Mouse (Mus musculus): ENCODE data around the gene Gpr142. TPM values are rescaled to one million over a fixed set of nuclear protein-coding genes. Genes with fewer than 3 reads are reported as not detected.
A peak's percentile ranks its signal among the peaks of the same experiment; 100 is the strongest.

Gpr142 gene
- polyA plus RNA-seq, 1 experiment from 2014 or later: not detected

DNA sequence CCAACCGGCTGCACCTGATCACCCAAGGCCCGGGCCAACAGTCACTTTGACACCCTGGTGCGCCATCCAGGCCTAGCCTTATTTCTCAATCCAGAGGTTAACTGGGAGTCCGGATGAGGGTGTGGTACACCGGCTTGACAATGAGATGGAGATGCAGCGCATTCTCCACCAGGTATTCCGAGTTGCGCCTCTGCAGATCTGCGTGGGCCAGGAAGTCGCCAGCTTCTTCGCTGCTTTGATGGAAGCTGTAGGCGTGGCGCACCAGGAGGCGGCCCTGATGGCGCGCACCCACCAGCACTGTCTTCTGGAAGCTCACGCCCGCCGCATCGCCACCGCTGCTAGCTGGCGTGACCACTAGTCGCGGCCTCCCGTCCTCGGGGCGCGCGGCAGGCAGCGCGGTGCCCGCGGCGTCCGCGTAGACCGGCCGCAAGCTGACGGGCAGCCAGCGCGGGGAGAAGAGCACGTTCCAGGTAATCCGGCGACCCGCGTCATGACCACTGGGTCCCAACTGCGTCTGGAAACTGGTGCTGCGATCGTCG lies 7.3 kb upstream of the Gpr142 start:
- Histone ChIP-seq H3K36me3 (ENCODE audit: poor library complexity, severe bottlenecking) (no peaks in the 10 kb centered on the region), H3K9me3 (replicated peaks) (no peaks in the 10 kb centered on the region), H3K4me3 (peak overlapping the region; percentile 53), H3K4me1 (peaks cover 68% of the 10 kb centered on the region), H3K27ac (peak overlapping the region; percentile 57; the same call in 1 of the 2 replicates), H3K4me2 (peak overlapping the region; percentile 85), H3K9ac (peak overlapping the region; percentile 72), H3K27me3 (peaks cover 47% of the 10 kb centered on the region)
- ATAC-seq: no peak
- 5% methylated on average over 50 of the region's 50 CpGs for WGBS

GRCm38 (mm10) chr11:114791891-114792411 lies 6.8 kb upstream of the Gpr142 start:
- H3K9me3 ChIP-seq (replicated peaks): no peaks in the 10 kb centered on the region
- H3K36me3 ChIP-seq (ENCODE audit: poor library complexity, severe bottlenecking): no peaks in the 10 kb centered on the region
- H3K9ac ChIP-seq: peak overlapping the region; percentile 72
- H3K4me3 ChIP-seq: peak overlapping the region; percentile 53
- peak overlapping the region; percentile 57; the same call in 1 of the 2 replicates for H3K27ac ChIP-seq
- no peak for ATAC-seq
- WGBS: 1% methylated on average over 59 of the region's 59 CpGs
- peaks cover 42% of the 10 kb centered on the region for H3K27me3 ChIP-seq
- peaks cover 69% of the 10 kb centered on the region for H3K4me1 ChIP-seq
- peak overlapping the region; percentile 85 for H3K4me2 ChIP-seq

- Histone ChIP-seq H3K36me3 (ENCODE audit: poor library complexity, severe bottlenecking) (no peaks in the 10 kb centered on the region), H3K9me3 (replicated peaks) (no peaks in the 10 kb centered on the region), H3K27me3 (peaks cover 31% of the 10 kb centered on the region), H3K9ac (peak overlapping the region; percentile 64), H3K4me3 (peak overlapping the region; percentile 53; the same call in 1 of the 2 replicates), H3K27ac (no peak overlapping the region; the same call in 1 of the 2 replicates), H3K4me1 (peaks cover 74% of the 10 kb centered on the region), H3K4me2 (peak overlapping the region; percentile 85)
- no peak for ATAC-seq
- WGBS: 50% methylated on average over 5 of the region's 5 CpGs
Measured at GRCm38 (mm10) chr11:114792931-114793494, 5.7 kb upstream of the Gpr142 start.

GRCm38 (mm10) chr11:114793868-114794545 lies 4.7 kb upstream of the Gpr142 start:
- Histone ChIP-seq H3K9ac (peak overlapping the region; percentile 64), H3K27me3 (peaks cover 31% of the 10 kb centered on the region), H3K36me3 (ENCODE audit: poor library complexity, severe bottlenecking) (no peaks in the 10 kb centered on the region), H3K4me1 (peaks cover 70% of the 10 kb centered on the region), H3K9me3 (replicated peaks) (no peaks in the 10 kb centered on the region), H3K4me3 (peak overlapping the region; percentile 53), H3K27ac (peak overlapping the region; percentile 99), H3K4me2 (peak overlapping the region; percentile 85)
- no peak for ATAC-seq
- WGBS: 55% methylated on average over 19 of the region's 19 CpGs

- Histone ChIP-seq H3K27ac (peak overlapping the region; percentile 99), H3K4me2 (peak overlapping the region; percentile 85), H3K27me3 (peaks cover 25% of the 10 kb centered on the region), H3K9ac (peak overlapping the region; percentile 64), H3K9me3 (replicated peaks) (no peaks in the 10 kb centered on the region), H3K4me3 (peak overlapping the region; percentile 53), H3K36me3 (ENCODE audit: poor library complexity, severe bottlenecking) (no peaks in the 10 kb centered on the region), H3K4me1 (peaks cover 66% of the 10 kb centered on the region)
- WGBS: 16% methylated on average over 4 of the region's 4 CpGs
- ATAC-seq: no peak
Measured at GRCm38 (mm10) chr11:114794691-114795090, 4.0 kb upstream of the Gpr142 start.

DNA sequence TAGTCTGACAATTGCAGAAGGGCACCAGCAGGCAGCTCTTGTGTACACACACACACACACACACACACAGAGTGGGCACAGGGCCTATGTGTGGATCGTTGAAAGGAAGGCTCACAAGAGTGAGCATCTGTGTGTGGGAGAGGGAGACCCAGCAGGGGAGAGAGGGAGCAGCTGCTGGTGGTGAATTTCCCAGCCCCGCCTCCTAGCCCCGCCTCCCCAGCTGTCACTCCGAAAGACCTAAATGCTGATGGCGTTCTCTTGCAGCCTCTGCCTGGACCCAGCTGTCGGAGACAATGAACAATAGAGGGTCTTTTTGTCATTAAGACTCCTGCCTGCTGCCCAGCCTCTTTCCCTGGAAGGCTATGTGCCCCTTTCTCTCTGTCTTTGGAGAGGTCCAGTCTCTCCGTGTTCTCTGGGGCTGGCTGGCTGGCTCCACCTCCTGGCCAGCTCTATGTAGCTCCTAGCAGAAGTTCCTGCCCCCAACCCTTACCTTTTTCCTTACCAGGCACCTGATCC lies 3.4 kb upstream of the Gpr142 start:
- H3K4me1 ChIP-seq: peaks cover 66% of the 10 kb centered on the region
- WGBS: 1% methylated on average over 7 of the region's 7 CpGs
- H3K4me3 ChIP-seq: peak overlapping the region; percentile 53
- peaks cover 19% of the 10 kb centered on the region for H3K27me3 ChIP-seq
- H3K9ac ChIP-seq: peak overlapping the region; percentile 64
- H3K36me3 ChIP-seq (ENCODE audit: poor library complexity, severe bottlenecking): no peaks in the 10 kb centered on the region
- peak overlapping the region; percentile 99 for H3K27ac ChIP-seq
- ATAC-seq: peak; percentile 90
- no peaks in the 10 kb centered on the region for H3K9me3 ChIP-seq (replicated peaks)
- peak overlapping the region; percentile 85 for H3K4me2 ChIP-seq

- Histone ChIP-seq H3K4me2 (peak within 1 kb of the TSS; percentile 85), H3K27me3 (peaks cover 13% of the 10 kb centered on the region), H3K4me3 (peak within 1 kb of the TSS; percentile 53), H3K9ac (peak within 1 kb of the TSS; percentile 64), H3K36me3 (ENCODE audit: poor library complexity, severe bottlenecking) (no peaks in the 10 kb centered on the region), H3K9me3 (replicated peaks) (no peaks in the 10 kb centered on the region), H3K4me1 (peaks cover 64% of the 10 kb centered on the region), H3K27ac (peak within 1 kb of the TSS; percentile 99)
- ATAC-seq: peak; percentile 84
- WGBS: 0% methylated on average over 4 of the region's 4 CpGs
Measured at GRCm38 (mm10) chr11:114795848-114796322, 2.8 kb upstream of the Gpr142 start, which contains the start of gene Btbd17. Btbd17 (minus strand) TSS chr11:114795945.

- WGBS: 93% methylated on average over 7 of the region's 7 CpGs
- Histone ChIP-seq H3K4me1 (peaks cover 51% of the 10 kb centered on the region), H3K27ac (peak overlapping the region; percentile 99), H3K9me3 (replicated peaks) (0 out of 2 replicates have a peak, but pooled peaks cover 5% of the 10 kb centered on the region), H3K9ac (no peak overlapping the region), H3K4me2 (no peak overlapping the region), H3K4me3 (no peak overlapping the region), H3K36me3 (ENCODE audit: poor library complexity, severe bottlenecking) (no peaks in the 10 kb centered on the region), H3K27me3 (peaks cover under 1% of the 10 kb centered on the region; the same call in 1 of the 2 replicates)
- ATAC-seq: no peak
Measured at GRCm38 (mm10) chr11:114797176-114797575, 1.5 kb upstream of the Gpr142 start.

- Histone ChIP-seq H3K27ac (no peak overlapping the region), H3K36me3 (ENCODE audit: poor library complexity, severe bottlenecking) (no peaks in the 10 kb centered on the region), H3K9me3 (replicated peaks) (0 out of 2 replicates have a peak, but pooled peaks cover 5% of the 10 kb centered on the region), H3K27me3 (no peaks in the 10 kb centered on the region), H3K4me1 (peaks cover 50% of the 10 kb centered on the region), H3K9ac (no peak overlapping the region), H3K4me3 (no peak overlapping the region), H3K4me2 (no peak overlapping the region)
- no peak for ATAC-seq
- 95% methylated on average over 3 of the region's 3 CpGs for WGBS
Measured at GRCm38 (mm10) chr11:114797981-114798380, 743 bp upstream of the Gpr142 start.

DNA sequence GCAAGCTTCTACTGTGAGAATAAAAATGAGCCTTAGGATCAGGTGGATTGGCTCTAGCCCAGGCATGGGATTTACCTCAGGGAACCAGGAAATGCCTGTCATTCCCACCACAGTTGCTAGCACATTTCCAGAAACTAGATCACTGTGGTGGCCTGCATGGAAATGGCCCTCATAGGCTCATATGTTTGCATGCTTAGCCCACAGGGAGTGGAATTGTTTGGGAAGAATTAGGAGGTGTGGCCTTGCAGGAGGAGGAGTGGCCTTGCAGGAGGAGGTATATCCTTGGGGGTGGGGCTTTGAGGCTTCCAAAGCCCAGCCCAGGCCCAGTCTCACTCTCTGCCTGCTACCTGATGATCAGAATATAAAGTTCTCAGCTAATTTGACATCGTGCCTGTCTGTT lies 3.2 kb downstream of the Gpr142 start:
- Histone ChIP-seq H3K4me2 (no peak overlapping the region), H3K27me3 (no peaks in the 10 kb centered on the region), H3K4me3 (no peak overlapping the region), H3K9ac (no peak overlapping the region), H3K4me1 (peaks cover 36% of the 10 kb centered on the region), H3K9me3 (replicated peaks) (0 out of 2 replicates have a peak, but pooled peaks cover 5% of the 10 kb centered on the region), H3K27ac (no peak overlapping the region), H3K36me3 (ENCODE audit: poor library complexity, severe bottlenecking) (no peaks in the 10 kb centered on the region)
- WGBS: 90% methylated on average over 1 of the region's 1 CpGs
- no peak for ATAC-seq

GRCm38 (mm10) chr11:114802540-114803267 lies 4.0 kb downstream of the Gpr142 start:
- H3K27me3 ChIP-seq: no peaks in the 10 kb centered on the region

More at GRCm38 (mm10) chr11:114802540-114803267, 4.0 kb downstream of the Gpr142 start:
- H3K36me3 ChIP-seq (ENCODE audit: poor library complexity, severe bottlenecking): no peaks in the 10 kb centered on the region
- peak overlapping the region; percentile 16; the same call in 1 of the 2 replicates for H3K9ac ChIP-seq
- 0 out of 2 replicates have a peak, but pooled peaks cover 5% of the 10 kb centered on the region for H3K9me3 ChIP-seq (replicated peaks)
- no peak for ATAC-seq
- H3K4me3 ChIP-seq: no peak overlapping the region
- WGBS: 64% methylated on average over 15 of the region's 15 CpGs
- H3K4me1 ChIP-seq: peaks cover 39% of the 10 kb centered on the region
- no peak overlapping the region; the same call in 1 of the 2 replicates for H3K27ac ChIP-seq
- H3K4me2 ChIP-seq: no peak overlapping the region
